Mouse (Mus musculus) frontal cortex, postnatal 25 days (tissue): ENCODE data around the gene Smad3.

Source experiments
- DNase-seq, 2 experiments: peaks; one replicate each; pipeline ENCODE4 v3.0.0; 2022; ENCODE audit warnings: low spot score in 2 of 2

Smad3 gene

GRCm38 (mm10) chr9:63772452-63772851 is 14.7 kb upstream of the Smad3 start:
- no peak for DNase-seq

- no peak for DNase-seq
These were observed 13.9 kb upstream of the Smad3 start for GRCm38 (mm10) chr9:63771676-63772075.

DNA sequence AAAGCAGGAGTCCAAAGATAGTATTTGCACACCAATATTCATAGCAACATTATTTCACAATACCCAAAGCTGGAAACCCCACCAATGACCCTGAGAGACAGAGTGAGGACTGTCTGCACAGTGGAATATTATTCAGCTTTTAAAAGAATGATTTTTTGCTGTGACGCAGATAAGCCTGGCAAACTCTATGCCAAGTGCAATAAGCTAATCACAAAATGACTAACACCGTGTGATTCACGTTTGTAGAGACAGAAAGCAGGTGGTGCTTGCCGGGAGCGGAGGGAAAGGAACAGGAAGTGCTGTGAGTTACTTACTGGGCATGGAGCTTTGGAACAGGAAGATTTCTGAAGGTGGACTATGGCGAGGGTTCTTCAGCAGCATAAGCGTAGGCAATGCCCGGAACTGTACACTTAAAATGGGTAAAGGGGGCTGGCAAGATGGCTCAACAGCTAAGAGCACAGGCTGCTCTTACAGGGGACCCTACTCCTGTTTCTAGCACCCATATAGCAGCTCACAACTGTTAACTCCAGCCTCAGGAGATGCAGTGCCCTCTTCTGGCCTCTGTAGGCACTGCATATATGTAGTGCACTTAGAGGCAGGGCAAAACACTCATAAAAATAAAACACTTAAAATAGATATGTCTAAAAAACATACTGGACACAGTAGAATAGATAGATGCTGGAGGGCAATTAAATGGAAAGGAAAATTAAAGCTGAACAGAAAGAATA is 3.7 kb upstream of the Smad3 start:
- no peak for DNase-seq

- no peak for DNase-seq
These were observed 3.0 kb upstream of the Smad3 start for GRCm38 (mm10) chr9:63760783-63761182.

GRCm38 (mm10) chr9:63759973-63760722 is 2.4 kb upstream of the Smad3 start:
- DNase-seq: no peak

- no peak for DNase-seq
These were observed 1.0 kb upstream of the Smad3 start for GRCm38 (mm10) chr9:63758641-63759391.

DNA sequence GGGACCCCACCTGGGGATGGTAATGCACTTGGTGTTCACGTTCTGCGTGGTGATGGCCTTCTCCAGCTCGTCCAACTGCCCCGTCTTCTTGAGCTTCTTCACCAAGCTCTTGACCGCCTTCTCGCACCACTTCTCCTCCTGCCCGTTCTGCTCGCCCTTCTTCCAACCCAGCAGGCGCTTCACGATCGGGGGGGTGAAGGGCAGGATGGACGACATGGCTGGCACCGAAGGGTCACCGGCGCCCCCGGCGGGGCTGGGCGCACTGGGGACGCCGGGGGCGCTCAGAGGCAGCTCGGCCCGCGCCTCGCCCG is 377 bp downstream of the Smad3 start:
- DNase-seq: no peak

GRCm38 (mm10) chr9:63756581-63757461 is 973 bp downstream of the Smad3 start:
- DNase-seq: no peak

- no peak for DNase-seq
These were observed 1.9 kb downstream of the Smad3 start for GRCm38 (mm10) chr9:63755671-63756543.

- no peak for DNase-seq
These were observed 3.0 kb downstream of the Smad3 start for GRCm38 (mm10) chr9:63754556-63755510.

DNA sequence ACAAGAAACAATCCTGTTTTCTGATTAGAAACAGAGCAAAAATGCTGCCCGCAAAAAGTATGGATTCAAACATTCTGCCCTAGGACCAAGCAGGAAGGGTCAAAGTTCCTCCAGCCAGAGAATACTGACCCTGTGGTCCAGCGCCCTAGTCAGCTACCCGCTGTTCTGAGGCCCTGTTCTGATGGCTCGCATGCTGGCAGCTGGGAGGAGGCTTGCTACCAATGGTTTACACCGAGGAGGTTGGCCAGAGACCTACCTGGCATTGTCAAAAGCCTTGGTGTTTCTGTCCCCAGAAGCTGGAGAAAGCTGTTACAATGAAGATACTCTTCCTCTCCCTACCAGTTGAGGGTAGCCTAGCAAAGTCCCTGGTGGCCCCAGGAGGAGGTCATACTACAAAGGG is 3.8 kb downstream of the Smad3 start:
- DNase-seq: no peak

DNA sequence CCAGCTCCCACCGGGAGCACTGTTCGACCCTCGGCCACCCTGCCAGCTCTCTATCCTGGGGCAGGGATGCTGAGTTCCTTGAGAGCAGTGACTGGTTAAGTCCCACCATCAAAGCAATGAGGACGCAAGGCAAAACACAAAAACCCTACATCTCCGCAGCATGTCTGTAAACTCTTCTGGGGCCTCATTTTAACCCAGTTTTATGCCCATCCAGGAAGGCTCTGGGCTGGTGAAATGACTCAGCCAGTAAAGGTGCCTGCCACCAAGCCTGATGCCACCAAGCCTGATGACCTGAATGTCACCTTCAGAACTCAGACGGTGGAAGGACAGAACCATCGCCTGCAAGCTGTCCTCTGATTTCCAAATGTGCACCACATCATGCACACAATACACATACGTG is 4.4 kb downstream of the Smad3 start:
- DNase-seq: no peak

DNA sequence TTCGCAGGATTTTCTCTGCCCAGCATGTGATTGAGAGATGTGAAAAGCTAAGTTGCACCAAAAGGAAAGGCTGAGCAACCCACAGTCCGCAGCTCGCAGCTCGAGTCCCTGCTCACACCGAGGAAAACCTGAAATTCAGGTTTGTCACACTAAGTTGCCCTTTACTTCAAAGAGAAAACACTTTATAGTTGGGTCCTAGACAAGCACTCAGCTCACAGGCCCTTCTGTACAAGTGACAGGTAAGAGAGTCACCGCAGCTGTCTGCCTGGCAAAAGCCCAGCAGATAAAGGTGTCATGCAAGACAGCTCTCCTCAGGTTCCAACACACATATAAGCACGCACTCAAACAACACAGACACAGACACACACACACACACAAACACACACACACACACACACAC is 5.2 kb downstream of the Smad3 start:
- no peak for DNase-seq

GRCm38 (mm10) chr9:63751325-63751724 is 6.5 kb downstream of the Smad3 start:
- no peak for DNase-seq

- no peak for DNase-seq
These were observed 7.3 kb downstream of the Smad3 start for GRCm38 (mm10) chr9:63750360-63750974.

- no peak for DNase-seq
These were observed 8.4 kb downstream of the Smad3 start for GRCm38 (mm10) chr9:63749296-63749915.

- no peak for DNase-seq
These were observed 10.0 kb downstream of the Smad3 start for GRCm38 (mm10) chr9:63747645-63748295.

DNA sequence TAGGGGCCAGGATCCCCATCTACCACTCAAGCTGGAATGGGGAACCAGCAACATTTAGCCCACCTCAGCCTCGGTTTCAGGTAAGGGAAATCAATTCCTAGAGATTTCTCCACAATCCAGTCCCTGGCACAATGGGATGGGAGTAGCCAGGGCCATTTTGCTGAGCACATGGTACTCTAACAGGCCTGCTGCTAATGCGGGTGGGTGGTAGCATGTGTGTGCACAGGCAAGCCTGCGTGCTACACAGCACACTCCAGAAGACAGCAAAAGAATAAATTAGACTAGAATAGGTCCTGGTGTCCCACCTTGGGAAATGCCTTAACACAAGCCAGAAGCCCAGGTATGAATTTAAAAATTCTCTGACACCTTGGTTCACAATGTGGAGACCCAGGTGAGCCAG is 10.8 kb downstream of the Smad3 start:
- DNase-seq: no peak
